Mouse (Mus musculus) C2C12 (cell line): ENCODE measurements around the gene 1700001J03Rik.

Source experiments
- CTCF ChIP-seq: IDR thresholded peaks from one replicate; pipeline ENCODE4 v1.5.1; 2011; ENCODE audit not compliant: control insufficient read depth, insufficient read depth, insufficient read length
- FOSL1 ChIP-seq: IDR thresholded peaks from one replicate; pipeline ENCODE4 v1.8.0; 2011; ENCODE audit warnings: mild to moderate bottlenecking, low read length; ENCODE audit not compliant: poor library complexity, insufficient read depth, severe bottlenecking
- MAX ChIP-seq: IDR thresholded peaks from one replicate; pipeline ENCODE4 v1.6.1; 2011; ENCODE audit warnings: mild to moderate bottlenecking, control low read depth
- MYOD1 ChIP-seq: IDR thresholded peaks from one replicate; pipeline ENCODE4 v1.6.1; 2011; ENCODE audit warnings: low read depth; ENCODE audit not compliant: control insufficient read depth, insufficient read length
- MYOG ChIP-seq: IDR thresholded peaks from one replicate; pipeline ENCODE4 v1.6.1; 2011; ENCODE audit not compliant: control insufficient read depth, insufficient read length; ENCODE audit errors: extremely low read depth
- USF1 ChIP-seq: IDR thresholded peaks from one replicate; pipeline ENCODE4 v1.6.1; 2011; ENCODE audit warnings: low read depth, mild to moderate bottlenecking, control low read depth, moderate library complexity

GRCm38 (mm10) chr5:146188144-146188543, 3.0 kb upstream of the 1700001J03Rik start:
- no peak for TF ChIP-seq CTCF
- no peak for TF ChIP-seq USF1
- no peak for TF ChIP-seq MYOG
- no peak for TF ChIP-seq MYOD1
- no peak for TF ChIP-seq MAX
- no peak for TF ChIP-seq FOSL1
